ENCODE assay signal across 10 mouse cellular contexts in the genomic region with DNA sequence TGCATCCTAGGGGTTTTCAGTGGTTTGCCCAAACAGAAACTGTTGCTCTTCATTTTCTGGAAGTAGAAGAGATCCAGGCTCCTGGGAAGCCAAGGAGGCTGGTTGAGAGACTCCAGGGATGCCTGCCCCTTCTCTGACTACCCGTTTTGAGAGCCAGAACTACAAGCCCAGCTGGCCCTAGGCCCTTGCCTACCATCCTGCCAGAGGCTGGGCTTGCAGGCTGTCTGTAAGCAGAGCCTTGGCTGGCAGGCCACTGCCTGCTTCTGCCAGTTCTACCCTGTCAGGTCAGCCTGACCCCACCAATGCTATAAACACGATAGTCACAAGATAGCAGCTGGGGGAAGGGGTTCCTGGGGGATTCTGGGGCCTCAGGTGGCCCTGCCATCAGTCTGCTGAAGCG. TPM values are rescaled to one million over a fixed set of nuclear protein-coding genes. Genes with fewer than 3 reads are reported as not detected.
DNase-seq lines count a peak whose midpoint lies in the region; ATAC-seq and TF ChIP-seq lines count a peak whose summit lies in the region.
"Had no signal": no experiment of that assay in that cellular context is flagged by ENCODE, and none has a peak within 500 bp of the region (broad histone marks: within the 10 kb centered on the region; RNA-seq: fewer than 3 reads in every experiment).

No protein-coding gene starts in this region.

- TF ChIP-seq CTCF in kidney, adult 2 months (conservative IDR thresholded peaks at IDR 0.05; ENCODE audit: insufficient read depth, insufficient read length, low read depth, low read length): no peak

- no peak for TF ChIP-seq POLR2A in kidney, adult 2 months (IDR thresholded peaks at IDR 0.05; ENCODE audit: low read depth, low read length)

- no peaks in the 10 kb centered on the region for H3K9me3 ChIP-seq in intestine, embryonic 16.5 days (ENCODE audit: control insufficient read depth, low read length)
- H3K9me3 ChIP-seq in forebrain, embryonic 13.5 days (replicated peaks): no peaks in the 10 kb centered on the region

- DNase-seq in kidney, adult 2 months: peak; percentile 56
- DNase-seq in kidney, postnatal 10 days: no peak
- DNase-seq in gastrocnemius, postnatal 25 days: peak; percentile 93
- no peak for DNase-seq in spleen, postnatal 4 days (ENCODE audit: low spot score in 2 of 2)
- no peak for DNase-seq in Muller cell, postnatal 12 days (ENCODE audit: inconsistent ontology term)

- no peak overlapping the region for H3K9ac ChIP-seq in intestine, embryonic 16.5 days (ENCODE audit: low read depth, low read length)
- H3K9ac ChIP-seq in forebrain, embryonic 13.5 days: no peak overlapping the region
- H3K9ac ChIP-seq: liver, embryonic 14.5 days had no signal

- H3K4me3 ChIP-seq in kidney, adult 2 months (ENCODE audit: insufficient read depth, low read depth, low read length): no peak overlapping the region
- H3K4me3 ChIP-seq in brown adipose tissue, adult 24 weeks (ENCODE audit: insufficient read depth, low read depth, low read length): no peak overlapping the region
- no peak overlapping the region for H3K4me3 ChIP-seq in intestine, embryonic 16.5 days (ENCODE audit: low read length)
- no peak overlapping the region for H3K4me3 ChIP-seq in forebrain, embryonic 13.5 days
- H3K4me3 ChIP-seq: erythroblast, embryonic 14.5 days had no signal

- H3K27ac ChIP-seq in kidney, adult 2 months (ENCODE audit: insufficient read depth, low read depth, low read length): peak overlapping the region; percentile 36; the same call in 1 of the 2 replicates
- peak overlapping the region; percentile 71 for H3K27ac ChIP-seq in brown adipose tissue, adult 24 weeks (replicated peaks; ENCODE audit: low read depth, low read length)
- H3K27ac ChIP-seq in intestine, embryonic 16.5 days (ENCODE audit: low read length): peak overlapping the region; percentile 75
- no peak overlapping the region for H3K27ac ChIP-seq in forebrain, embryonic 13.5 days
- H3K27ac ChIP-seq: liver, embryonic 14.5 days had no signal

- no peak for ATAC-seq in intestine, embryonic 16.5 days
- ATAC-seq in forebrain, embryonic 13.5 days: no peak

- 57% methylated on average over 3 of the region's 3 CpGs for WGBS in kidney, adult 2 months
- WGBS in intestine, embryonic 16.5 days: 50% methylated on average over 3 of the region's 3 CpGs
- 75% methylated on average over 3 of the region's 3 CpGs for WGBS in forebrain, embryonic 13.5 days

- H3K27me3 ChIP-seq in kidney, adult 2 months (replicated peaks; ENCODE audit: control insufficient read depth, insufficient read depth, low read length): no peaks in the 10 kb centered on the region
- H3K27me3 ChIP-seq in intestine, embryonic 16.5 days (replicated peaks; ENCODE audit: control insufficient read depth, insufficient read depth, low read length): no peaks in the 10 kb centered on the region
- no peaks in the 10 kb centered on the region for H3K27me3 ChIP-seq in forebrain, embryonic 13.5 days

- H3K36me3 ChIP-seq in kidney, adult 2 months (ENCODE audit: control insufficient read depth, insufficient read depth, low read length): no peaks in the 10 kb centered on the region
- no peaks in the 10 kb centered on the region for H3K36me3 ChIP-seq in intestine, embryonic 16.5 days (ENCODE audit: control insufficient read depth, insufficient read depth, low read length)
- no peaks in the 10 kb centered on the region for H3K36me3 ChIP-seq in forebrain, embryonic 13.5 days (ENCODE audit: poor library complexity, severe bottlenecking)

- H3K4me1 ChIP-seq in kidney, adult 2 months (ENCODE audit: control insufficient read depth, insufficient read depth, low read length): peaks cover 52% of the 10 kb centered on the region
- peaks cover 50% of the 10 kb centered on the region for H3K4me1 ChIP-seq in brown adipose tissue, adult 24 weeks (ENCODE audit: control insufficient read depth, insufficient read depth, insufficient read length, low read length)
- H3K4me1 ChIP-seq in intestine, embryonic 16.5 days (ENCODE audit: control insufficient read depth, insufficient read depth, low read length): peaks cover 79% of the 10 kb centered on the region
- H3K4me1 ChIP-seq in forebrain, embryonic 13.5 days: peaks cover 59% of the 10 kb centered on the region

- H3K4me2 ChIP-seq in intestine, embryonic 16.5 days (ENCODE audit: low read depth, low read length): no peak overlapping the region
- no peak overlapping the region for H3K4me2 ChIP-seq in forebrain, embryonic 13.5 days

RNA-seq across cellular contexts. Expression of gene Mrps23, which starts 48.7 kb away (rescaled TPM):
- polyA plus RNA-seq in kidney, adult 2 months (2012; rRNA removed): 53.0 and 61.6 TPM in 2 replicates
- 150 and 192 TPM in 2 replicates for polyA plus RNA-seq in brown adipose tissue, adult 24 weeks (2012; ENCODE audit: insufficient read depth, insufficient read length, missing spikeins)
- total RNA-seq in gastrocnemius, postnatal 25 days (2021): 100 to 1,000 TPM; 126 to 133 TPM
- polyA plus RNA-seq in intestine, embryonic 16.5 days (2015; fragmentation: Nextera tagmentation; extraction: Ambion mirVana): 56.3 and 63.9 TPM in 2 replicates
- polyA plus RNA-seq in forebrain, embryonic 13.5 days (2015; fragmentation: Nextera tagmentation; extraction: Ambion mirVana): 70.4 and 70.9 TPM in 2 replicates

RNA-seq across cellular contexts. Expression of gene Cuedc1, which starts 57.6 kb away (rescaled TPM):
- polyA plus RNA-seq in kidney, adult 2 months (2012; rRNA removed): 16.5 and 18.5 TPM in 2 replicates
- polyA plus RNA-seq in brown adipose tissue, adult 24 weeks (2012; ENCODE audit: insufficient read depth, insufficient read length, missing spikeins): 7.3 and 15.9 TPM in 2 replicates
- total RNA-seq in gastrocnemius, postnatal 25 days (2021): 10 to 100 TPM; 76.3 to 78.6 TPM
- polyA plus RNA-seq in intestine, embryonic 16.5 days (2015; fragmentation: Nextera tagmentation; extraction: Ambion mirVana): 8.0 and 8.5 TPM in 2 replicates
- 32.8 and 37.4 TPM in 2 replicates for polyA plus RNA-seq in forebrain, embryonic 13.5 days (2015; fragmentation: Nextera tagmentation; extraction: Ambion mirVana)

Comparison
In these comparisons a context has a peak if more than half of its experiments do, and no peak if none do; other contexts are left out.
1. DNase-seq: peak in kidney, adult 2 months (single experiment) and gastrocnemius, postnatal 25 days (single experiment); none in kidney, postnatal 10 days (single experiment), spleen, postnatal 4 days (0 of 2) and Muller cell, postnatal 12 days (single experiment).